Comparison of ENCODE assay signal across 12 mouse cellular contexts in genomic region chr4:156063861-156064509, GRCm38 (mm10). TPM values are rescaled to one million over a fixed set of nuclear protein-coding genes. Genes with fewer than 3 reads are reported as not detected.
DNase-seq lines count a peak whose midpoint lies in the region; ATAC-seq lines count a peak whose summit lies in the region.
"Had no signal": no experiment of that assay in that cellular context is flagged by ENCODE, and none has a peak within 500 bp of the region (broad histone marks: within the 10 kb centered on the region; RNA-seq: fewer than 3 reads in every experiment).

No protein-coding gene starts in this region.

- peak overlapping the region; percentile 79 for H3K27ac ChIP-seq in forebrain, embryonic 10.5 days
- no peak overlapping the region for H3K27ac ChIP-seq in forebrain, embryonic 15.5 days (replicated peaks)
- H3K27ac ChIP-seq in neural tube, embryonic 12.5 days: no peak overlapping the region
- H3K27ac ChIP-seq in neural tube, embryonic 15.5 days (replicated peaks): no peak overlapping the region
- H3K27ac ChIP-seq in limb, embryonic 15.5 days: 0 out of 2 replicates have a peak overlapping the region, but pooled peaks have one; percentile 40
- H3K27ac ChIP-seq in stomach, embryonic 16.5 days (ENCODE audit: low read length): peak overlapping the region; percentile 90
- H3K27ac ChIP-seq: neural tube, embryonic 13.5 days had no signal

- no peak overlapping the region; the same call in 1 of the 2 replicates for H3K4me3 ChIP-seq in forebrain, embryonic 10.5 days
- H3K4me3 ChIP-seq in forebrain, embryonic 15.5 days: no peak overlapping the region
- H3K4me3 ChIP-seq in neural tube, embryonic 12.5 days: no peak overlapping the region
- H3K4me3 ChIP-seq in neural tube, embryonic 15.5 days (replicated peaks): no peak overlapping the region
- H3K4me3 ChIP-seq in limb, embryonic 15.5 days: no peak overlapping the region
- H3K4me3 ChIP-seq in stomach, embryonic 16.5 days (replicated peaks; ENCODE audit: low read length): no peak overlapping the region
- H3K4me3 ChIP-seq: neural tube, embryonic 13.5 days had no signal

- no peak overlapping the region for H3K4me2 ChIP-seq in forebrain, embryonic 15.5 days (replicated peaks)
- no peak overlapping the region for H3K4me2 ChIP-seq in neural tube, embryonic 12.5 days (replicated peaks)
- no peak overlapping the region for H3K4me2 ChIP-seq in neural tube, embryonic 15.5 days
- H3K4me2 ChIP-seq in limb, embryonic 15.5 days: no peak overlapping the region
- H3K4me2 ChIP-seq in stomach, embryonic 16.5 days (ENCODE audit: low read depth, low read length): no peak overlapping the region
- H3K4me2 ChIP-seq: neural tube, embryonic 13.5 days had no signal

- no peak for DNase-seq in forebrain, embryonic 10.5 days (ENCODE audit: extremely low spot score, low spot score)
- no peak for DNase-seq in layer of hippocampus, postnatal 25 days (ENCODE audit: extremely low spot score in 1 of 2, low spot score in 1 of 2)
- no peak for DNase-seq in urinary bladder, adult 18-20 months (ENCODE audit: low spot score in 2 of 2)
- DNase-seq: cerebellum, postnatal 36 days; liver, postnatal 0 days had no signal

- WGBS in forebrain, embryonic 10.5 days: 1% methylated on average over 4 of the region's 4 CpGs
- WGBS in forebrain, embryonic 15.5 days: 5% methylated on average over 4 of the region's 4 CpGs
- 6% methylated on average over 4 of the region's 4 CpGs for WGBS in neural tube, embryonic 12.5 days
- 2% methylated on average over 4 of the region's 4 CpGs for WGBS in neural tube, embryonic 15.5 days
- WGBS in limb, embryonic 15.5 days: 17% methylated on average over 4 of the region's 4 CpGs
- 25% methylated on average over 4 of the region's 4 CpGs for WGBS in stomach, embryonic 16.5 days

- no peaks in the 10 kb centered on the region for H3K27me3 ChIP-seq in forebrain, embryonic 10.5 days (ENCODE audit: poor library complexity, severe bottlenecking)
- no peaks in the 10 kb centered on the region for H3K27me3 ChIP-seq in forebrain, embryonic 15.5 days
- H3K27me3 ChIP-seq in neural tube, embryonic 12.5 days (replicated peaks): peaks cover 4% of the 10 kb centered on the region; the same call in 1 of the 2 replicates
- H3K27me3 ChIP-seq in neural tube, embryonic 15.5 days (replicated peaks): no peaks in the 10 kb centered on the region
- no peaks in the 10 kb centered on the region for H3K27me3 ChIP-seq in limb, embryonic 15.5 days
- no peaks in the 10 kb centered on the region for H3K27me3 ChIP-seq in stomach, embryonic 16.5 days (ENCODE audit: control insufficient read depth, insufficient read depth, low read length)
- H3K27me3 ChIP-seq: neural tube, embryonic 13.5 days had no signal

- no peak overlapping the region for H3K9ac ChIP-seq in forebrain, embryonic 15.5 days (replicated peaks)
- H3K9ac ChIP-seq in neural tube, embryonic 12.5 days: no peak overlapping the region
- H3K9ac ChIP-seq in neural tube, embryonic 15.5 days (replicated peaks): no peak overlapping the region
- H3K9ac ChIP-seq in limb, embryonic 15.5 days: no peak overlapping the region
- H3K9ac ChIP-seq in stomach, embryonic 16.5 days (ENCODE audit: low read length): no peak overlapping the region
- H3K9ac ChIP-seq: liver, postnatal 0 days; neural tube, embryonic 13.5 days had no signal

- ATAC-seq in forebrain, embryonic 15.5 days (replicated peaks): no peak
- ATAC-seq in neural tube, embryonic 12.5 days (ENCODE audit: low FRiP score, low read depth): peak; percentile 41; the same call in 1 of the 2 replicates
- ATAC-seq in neural tube, embryonic 15.5 days (ENCODE audit: low FRiP score): no peak
- ATAC-seq in limb, embryonic 15.5 days (ENCODE audit: insufficient number of reproducible peaks, low FRiP score, low TSS enrichment, low read depth): no peak
- ATAC-seq in stomach, embryonic 16.5 days (ENCODE audit: insufficient read depth, low FRiP score): peak; percentile 34; the same call in 1 of the 2 replicates
- ATAC-seq: liver, postnatal 0 days had no signal

- no peaks in the 10 kb centered on the region for H3K36me3 ChIP-seq in forebrain, embryonic 10.5 days (replicated peaks)
- H3K36me3 ChIP-seq in forebrain, embryonic 15.5 days: no peaks in the 10 kb centered on the region
- H3K36me3 ChIP-seq in neural tube, embryonic 12.5 days: no peaks in the 10 kb centered on the region
- H3K36me3 ChIP-seq in neural tube, embryonic 15.5 days: no peaks in the 10 kb centered on the region
- H3K36me3 ChIP-seq in limb, embryonic 15.5 days: no peaks in the 10 kb centered on the region
- no peaks in the 10 kb centered on the region for H3K36me3 ChIP-seq in stomach, embryonic 16.5 days (ENCODE audit: control insufficient read depth, insufficient read depth, low read length)
- H3K36me3 ChIP-seq: neural tube, embryonic 13.5 days had no signal

- H3K4me1 ChIP-seq in forebrain, embryonic 10.5 days: peaks cover 19% of the 10 kb centered on the region
- no peaks in the 10 kb centered on the region for H3K4me1 ChIP-seq in forebrain, embryonic 15.5 days
- peaks cover 6% of the 10 kb centered on the region for H3K4me1 ChIP-seq in neural tube, embryonic 12.5 days
- H3K4me1 ChIP-seq in neural tube, embryonic 15.5 days: 0 out of 2 replicates have a peak, but pooled peaks cover 5% of the 10 kb centered on the region
- H3K4me1 ChIP-seq in limb, embryonic 15.5 days: peaks cover 12% of the 10 kb centered on the region; the same call in 1 of the 2 replicates
- peaks cover 4% of the 10 kb centered on the region for H3K4me1 ChIP-seq in stomach, embryonic 16.5 days (ENCODE audit: control insufficient read depth, insufficient read depth, low read length)

- no peaks in the 10 kb centered on the region for H3K9me3 ChIP-seq in forebrain, embryonic 10.5 days
- no peaks in the 10 kb centered on the region for H3K9me3 ChIP-seq in forebrain, embryonic 15.5 days
- no peaks in the 10 kb centered on the region for H3K9me3 ChIP-seq in neural tube, embryonic 12.5 days
- H3K9me3 ChIP-seq in neural tube, embryonic 15.5 days (replicated peaks): no peaks in the 10 kb centered on the region
- H3K9me3 ChIP-seq in limb, embryonic 15.5 days: no peaks in the 10 kb centered on the region
- no peaks in the 10 kb centered on the region for H3K9me3 ChIP-seq in stomach, embryonic 16.5 days (replicated peaks; ENCODE audit: control insufficient read depth, low read length)
- H3K9me3 ChIP-seq: neural tube, embryonic 13.5 days had no signal

RNA-seq across cellular contexts. Expression of gene Ttll10, which starts 4.8 kb away (rescaled TPM):
- polyA plus RNA-seq in forebrain, embryonic 10.5 days (2016; fragmentation: Nextera tagmentation; extraction: Ambion mirVana): 0.10 and 0.41 TPM in 2 replicates
- not detected in 2 replicates for polyA plus RNA-seq in forebrain, embryonic 15.5 days (2015; fragmentation: Nextera tagmentation; extraction: Ambion mirVana)
- 0.20 TPM in 1 of 2 replicates, not detected in the other for polyA plus RNA-seq in neural tube, embryonic 12.5 days (2016; fragmentation: Nextera tagmentation; extraction: Ambion mirVana)
- polyA plus RNA-seq in neural tube, embryonic 15.5 days (2015; fragmentation: Nextera tagmentation; extraction: Ambion mirVana): 0.64 TPM in 1 of 2 replicates, not detected in the other
- 2.5 and 3.1 TPM in 2 replicates for polyA plus RNA-seq in limb, embryonic 15.5 days (2015; fragmentation: Nextera tagmentation; extraction: Ambion mirVana)
- polyA plus RNA-seq in stomach, embryonic 16.5 days (2015; fragmentation: Nextera tagmentation; extraction: Ambion mirVana): 4.6 and 5.0 TPM in 2 replicates
- under 1 TPM; 0.12 to 0.31 TPM for total RNA-seq in layer of hippocampus, postnatal 25 days (2021)
- total RNA-seq: left cerebral cortex, postnatal 10 days had no signal
- polyA plus RNA-seq: neural tube, embryonic 13.5 days had no signal

RNA-seq across cellular contexts. Expression of gene Tnfrsf18, which starts 38.0 kb away (rescaled TPM):
- 0.72 and 1.1 TPM in 2 replicates for polyA plus RNA-seq in forebrain, embryonic 10.5 days (2016; fragmentation: Nextera tagmentation; extraction: Ambion mirVana)
- 0.66 and 1.5 TPM in 2 replicates for polyA plus RNA-seq in forebrain, embryonic 15.5 days (2015; fragmentation: Nextera tagmentation; extraction: Ambion mirVana)
- polyA plus RNA-seq in neural tube, embryonic 12.5 days (2016; fragmentation: Nextera tagmentation; extraction: Ambion mirVana): 1.6 and 2.0 TPM in 2 replicates
- 1.8 and 3.3 TPM in 2 replicates for polyA plus RNA-seq in neural tube, embryonic 15.5 days (2015; fragmentation: Nextera tagmentation; extraction: Ambion mirVana)
- 3.6 and 5.4 TPM in 2 replicates for polyA plus RNA-seq in limb, embryonic 15.5 days (2015; fragmentation: Nextera tagmentation; extraction: Ambion mirVana)
- polyA plus RNA-seq in stomach, embryonic 16.5 days (2015; fragmentation: Nextera tagmentation; extraction: Ambion mirVana): 2.4 and 3.1 TPM in 2 replicates
- total RNA-seq in layer of hippocampus, postnatal 25 days (2021): not detected
- total RNA-seq: left cerebral cortex, postnatal 10 days had no signal

RNA-seq across cellular contexts. Expression of gene 9430015G10Rik, which starts 45.8 kb away (rescaled TPM):
- polyA plus RNA-seq in forebrain, embryonic 10.5 days (2016; fragmentation: Nextera tagmentation; extraction: Ambion mirVana): 81.2 and 86.9 TPM in 2 replicates
- 40.2 and 41.0 TPM in 2 replicates for polyA plus RNA-seq in forebrain, embryonic 15.5 days (2015; fragmentation: Nextera tagmentation; extraction: Ambion mirVana)
- polyA plus RNA-seq in neural tube, embryonic 12.5 days (2016; fragmentation: Nextera tagmentation; extraction: Ambion mirVana): 42.4 and 45.6 TPM in 2 replicates
- polyA plus RNA-seq in neural tube, embryonic 15.5 days (2015; fragmentation: Nextera tagmentation; extraction: Ambion mirVana): 23.5 and 27.3 TPM in 2 replicates
- polyA plus RNA-seq in limb, embryonic 15.5 days (2015; fragmentation: Nextera tagmentation; extraction: Ambion mirVana): 29.9 and 31.8 TPM in 2 replicates
- polyA plus RNA-seq in stomach, embryonic 16.5 days (2015; fragmentation: Nextera tagmentation; extraction: Ambion mirVana): 26.8 and 32.3 TPM in 2 replicates
- 10 to 100 TPM; 21.6 to 30.3 TPM for total RNA-seq in layer of hippocampus, postnatal 25 days (2021)

RNA-seq across cellular contexts. Expression of gene Tnfrsf4, which starts 50.3 kb away (rescaled TPM):
- 0.72 and 1.1 TPM in 2 replicates for polyA plus RNA-seq in forebrain, embryonic 10.5 days (2016; fragmentation: Nextera tagmentation; extraction: Ambion mirVana)
- polyA plus RNA-seq in forebrain, embryonic 15.5 days (2015; fragmentation: Nextera tagmentation; extraction: Ambion mirVana): 0.83 and 0.95 TPM in 2 replicates
- 0.52 and 0.81 TPM in 2 replicates for polyA plus RNA-seq in neural tube, embryonic 12.5 days (2016; fragmentation: Nextera tagmentation; extraction: Ambion mirVana)
- 0.19 and 0.89 TPM in 2 replicates for polyA plus RNA-seq in neural tube, embryonic 15.5 days (2015; fragmentation: Nextera tagmentation; extraction: Ambion mirVana)
- polyA plus RNA-seq in limb, embryonic 15.5 days (2015; fragmentation: Nextera tagmentation; extraction: Ambion mirVana): 0.55 and 0.99 TPM in 2 replicates
- polyA plus RNA-seq in stomach, embryonic 16.5 days (2015; fragmentation: Nextera tagmentation; extraction: Ambion mirVana): 0.30 and 0.87 TPM in 2 replicates
- 1 to 10 TPM; 1.0 to 2.2 TPM for total RNA-seq in layer of hippocampus, postnatal 25 days (2021)

Comparison
In these comparisons a context has a peak if more than half of its experiments do, and no peak if none do; other contexts are left out.
1. H3K27ac ChIP-seq: peak in forebrain, embryonic 10.5 days (single experiment), limb, embryonic 15.5 days (single experiment) and stomach, embryonic 16.5 days (single experiment); none in forebrain, embryonic 15.5 days (single experiment), neural tube, embryonic 12.5 days (single experiment) and neural tube, embryonic 15.5 days (single experiment).
2. ATAC-seq: peak in neural tube, embryonic 12.5 days (single experiment) and stomach, embryonic 16.5 days (single experiment); none in forebrain, embryonic 15.5 days (single experiment), neural tube, embryonic 15.5 days (single experiment) and limb, embryonic 15.5 days (single experiment).